Mouse (Mus musculus) forebrain, embryonic 10.5 days (tissue): ENCODE results near the gene Npcd. TPM values are rescaled to one million over a fixed set of nuclear protein-coding genes. Genes with fewer than 3 reads are reported as not detected.

ENCODE experiments used
- DNase-seq: peaks from one replicate; pipeline ENCODE4 v3.0.0-alpha.2; 2017; ENCODE audit warnings: low spot score; ENCODE audit errors: extremely low spot score
- H3K27ac ChIP-seq: fragments of 300-500 bp; sonication (generic); 2 replicates; pipeline ENCODE4 v1.5.1; 2016; ENCODE audit warnings: mild to moderate bottlenecking
- H3K27me3 ChIP-seq: fragments of 300-500 bp; sonication (generic); 2 replicates; pipeline ENCODE4 v1.6.1; 2016; ENCODE audit warnings: mild to moderate bottlenecking; ENCODE audit not compliant: poor library complexity, severe bottlenecking
- H3K36me3 ChIP-seq: fragments of 300-500 bp; sonication (generic); replicated peaks from 2 replicates; pipeline ENCODE4 v1.6.1; 2016; ENCODE audit warnings: mild to moderate bottlenecking, moderate library complexity
- H3K4me1 ChIP-seq: fragments of 300-500 bp; sonication (generic); 2 replicates; pipeline ENCODE4 v1.6.1; 2016
- H3K4me3 ChIP-seq: fragments of 300-500 bp; sonication (generic); 2 replicates; pipeline ENCODE4 v1.5.1; 2016; ENCODE audit warnings: mild to moderate bottlenecking, moderate library complexity
- H3K9me3 ChIP-seq: fragments of 300-500 bp; sonication (generic); 2 replicates; pipeline ENCODE4 v1.6.1; 2016; ENCODE audit warnings: mild to moderate bottlenecking, moderate library complexity
- WGBS: fragments of 180-500 bp; shearing (Covaris S2); methylation state at CpG from one replicate; pipeline ENCODE4 v1.1.7; 2016; 5-methylcytosine and 5-hydroxymethylcytosine counted together
- polyA plus RNA-seq: library from polyadenylated mRNA; unstranded; fragments of >200 nt; fragmentation: Nextera tagmentation; extraction: Ambion mirVana; gene quantifications from 2 replicates; pipeline ENCODE4 v1.2.1, GENCODE M21; 2016

Npcd gene
- polyA plus RNA-seq, 1 experiment from 2014 or later = not detected

GRCm38 (mm10) chr15:79767327-79767961, 66.6 kb downstream of the Npcd start:
- Histone ChIP-seq H3K4me1 (peaks cover 23% of the 10 kb centered on the region), H3K27me3 (no peaks in the 10 kb centered on the region), H3K36me3 (peaks cover 31% of the 10 kb centered on the region), H3K27ac (no peak overlapping the region), H3K9me3 (no peaks in the 10 kb centered on the region), H3K4me3 (no peak overlapping the region)
- DNase-seq = no peak
- 93% methylated on average over 16 of the region's 16 CpGs for WGBS

GRCm38 (mm10) chr15:79766586-79767071, 67.4 kb downstream of the Npcd start:
- whole genome bisulfite sequencing = 90% methylated on average over 10 of the region's 10 CpGs
- Histone ChIP-seq H3K4me3 (no peak overlapping the region), H3K27me3 (no peaks in the 10 kb centered on the region), H3K9me3 (no peaks in the 10 kb centered on the region), H3K36me3 (peaks cover 39% of the 10 kb centered on the region), H3K4me1 (peaks cover 23% of the 10 kb centered on the region), H3K27ac (no peak overlapping the region)
- no peak for DNase-seq

- no peak for DNase-seq
- H3K4me3 ChIP-seq = no peak overlapping the region
- H3K4me1 ChIP-seq = peaks cover 21% of the 10 kb centered on the region
- H3K9me3 ChIP-seq = no peaks in the 10 kb centered on the region
- WGBS = 80% methylated on average over 10 of the region's 10 CpGs
- no peaks in the 10 kb centered on the region for H3K27me3 ChIP-seq
- H3K36me3 ChIP-seq = peaks cover 42% of the 10 kb centered on the region
- no peak overlapping the region for H3K27ac ChIP-seq
Measured at GRCm38 (mm10) chr15:79766168-79766567, 67.9 kb downstream of the Npcd start.

- H3K36me3 ChIP-seq = peaks cover 47% of the 10 kb centered on the region
- WGBS = 74% methylated on average over 2 of the region's 2 CpGs
- no peak overlapping the region for H3K27ac ChIP-seq
- H3K9me3 ChIP-seq = no peaks in the 10 kb centered on the region
- H3K27me3 ChIP-seq = no peaks in the 10 kb centered on the region
- no peak overlapping the region for H3K4me3 ChIP-seq
- peaks cover 17% of the 10 kb centered on the region for H3K4me1 ChIP-seq
- no peak for DNase-seq
Measured at GRCm38 (mm10) chr15:79765361-79765760, 68.7 kb downstream of the Npcd start.

- H3K4me3 ChIP-seq = no peak overlapping the region
- no peak overlapping the region for H3K27ac ChIP-seq
- no peaks in the 10 kb centered on the region for H3K27me3 ChIP-seq
- peaks cover 47% of the 10 kb centered on the region for H3K36me3 ChIP-seq
- 91% methylated on average over 11 of the region's 11 CpGs for WGBS
- peaks cover 11% of the 10 kb centered on the region for H3K4me1 ChIP-seq
- H3K9me3 ChIP-seq = no peaks in the 10 kb centered on the region
- no peak for DNase-seq
Measured at GRCm38 (mm10) chr15:79764539-79765267, 69.3 kb downstream of the Npcd start.

- no peak overlapping the region for H3K4me3 ChIP-seq
Measured at GRCm38 (mm10) chr15:79763601-79764246, 70.3 kb downstream of the Npcd start.

GRCm38 (mm10) chr15:79763001-79763400, 71.0 kb downstream of the Npcd start:
- no peak for DNase-seq
- H3K4me3 ChIP-seq = no peak overlapping the region
- no peak overlapping the region for H3K27ac ChIP-seq
- peaks cover 47% of the 10 kb centered on the region for H3K36me3 ChIP-seq
- H3K27me3 ChIP-seq = no peaks in the 10 kb centered on the region
- no peaks in the 10 kb centered on the region for H3K4me1 ChIP-seq
- 93% methylated on average over 9 of the region's 9 CpGs for WGBS
- H3K9me3 ChIP-seq = no peaks in the 10 kb centered on the region

More at GRCm38 (mm10) chr15:79763601-79764246, 70.3 kb downstream of the Npcd start:
- Histone ChIP-seq H3K27me3 (no peaks in the 10 kb centered on the region), H3K9me3 (no peaks in the 10 kb centered on the region), H3K27ac (no peak overlapping the region), H3K4me1 (peaks cover 6% of the 10 kb centered on the region), H3K36me3 (peaks cover 47% of the 10 kb centered on the region)
- no peak for DNase-seq
- WGBS = 94% methylated on average over 7 of the region's 7 CpGs

- 79% methylated on average over 6 of the region's 6 CpGs for WGBS
- H3K4me1 ChIP-seq = peaks cover 13% of the 10 kb centered on the region
- H3K36me3 ChIP-seq = peaks cover 47% of the 10 kb centered on the region
- no peaks in the 10 kb centered on the region for H3K27me3 ChIP-seq
- no peak for DNase-seq
- H3K27ac ChIP-seq = no peak overlapping the region
- no peaks in the 10 kb centered on the region for H3K9me3 ChIP-seq
- H3K4me3 ChIP-seq = no peak overlapping the region
Measured at GRCm38 (mm10) chr15:79760956-79761355, 73.1 kb downstream of the Npcd start.

- H3K27ac ChIP-seq = no peak overlapping the region
- no peaks in the 10 kb centered on the region for H3K9me3 ChIP-seq
- WGBS = 93% methylated on average over 3 of the region's 3 CpGs
- H3K27me3 ChIP-seq = no peaks in the 10 kb centered on the region
- peaks cover 13% of the 10 kb centered on the region for H3K36me3 ChIP-seq
- no peak for DNase-seq
- no peak overlapping the region for H3K4me3 ChIP-seq
- peaks cover 23% of the 10 kb centered on the region for H3K4me1 ChIP-seq
Measured at GRCm38 (mm10) chr15:79757118-79757517, 76.9 kb downstream of the Npcd start.

GRCm38 (mm10) chr15:79755977-79756625, 77.9 kb downstream of the Npcd start:
- H3K27ac ChIP-seq = peak overlapping the region; percentile 63; the same call in 1 of the 2 replicates
- DNase-seq = no peak

GRCm38 (mm10) chr15:79755176-79755575, 78.9 kb downstream of the Npcd start:
- Histone ChIP-seq H3K9me3 (no peaks in the 10 kb centered on the region), H3K36me3 (no peaks in the 10 kb centered on the region), H3K4me1 (peaks cover 23% of the 10 kb centered on the region), H3K27ac (no peak overlapping the region), H3K4me3 (no peak overlapping the region), H3K27me3 (no peaks in the 10 kb centered on the region)
- DNase-seq = no peak
- WGBS = 93% methylated on average over 4 of the region's 4 CpGs

More at GRCm38 (mm10) chr15:79755977-79756625, 77.9 kb downstream of the Npcd start:
- WGBS = 81% methylated on average over 8 of the region's 8 CpGs
- Histone ChIP-seq H3K36me3 (peaks cover 4% of the 10 kb centered on the region), H3K4me3 (no peak overlapping the region), H3K27me3 (no peaks in the 10 kb centered on the region), H3K4me1 (peaks cover 23% of the 10 kb centered on the region), H3K9me3 (no peaks in the 10 kb centered on the region)

GRCm38 (mm10) chr15:79753873-79754272, 80.2 kb downstream of the Npcd start:
- H3K27me3 ChIP-seq = no peaks in the 10 kb centered on the region
- no peak overlapping the region for H3K4me3 ChIP-seq
- H3K4me1 ChIP-seq = peaks cover 23% of the 10 kb centered on the region
- WGBS = 58% methylated on average over 4 of the region's 4 CpGs
- no peaks in the 10 kb centered on the region for H3K9me3 ChIP-seq
- H3K27ac ChIP-seq = no peak overlapping the region
- no peak for DNase-seq
- no peaks in the 10 kb centered on the region for H3K36me3 ChIP-seq
